Mouse (Mus musculus) heart, postnatal 0 days (tissue): ENCODE results near the gene Pspc1.
"Not testable (repeated sequence)": the region's sequence is repeated elsewhere in the genome, so short reads cannot be mapped to it uniquely, and the experiment has no call there.

ENCODE experiments used
- CTCF ChIP-seq: IDR thresholded peaks from 2 replicates; pipeline ENCODE4 v1.5.1; 2016; ENCODE audit warnings: antibody characterized with exemption, control low read depth, low read depth
- EP300 ChIP-seq: IDR thresholded peaks from 2 replicates; pipeline ENCODE4 v1.6.1; 2016; ENCODE audit warnings: antibody characterized with exemption, low read depth

- TF ChIP-seq CTCF, EP300: not testable (repeated sequence)
Measured at GRCm38 (mm10) chr14:56810781-56811690, 32.9 kb upstream of the Pspc1 start.
